In genomic region chr12:21163706-21164105, GRCm38 (mm10) we compare ENCODE assay signal across 18 mouse cellular contexts.
DNase-seq lines count a peak whose midpoint lies in the region; ATAC-seq and TF ChIP-seq lines count a peak whose summit lies in the region.
"Had no signal": no experiment of that assay in that cellular context is flagged by ENCODE, and none has a peak within 500 bp of the region (broad histone marks: within the 10 kb centered on the region; RNA-seq: fewer than 3 reads in every experiment).

No protein-coding gene starts in this region.

- WGBS in intestine, embryonic 14.5 days = 36% methylated on average over 3 of the region's 3 CpGs
- WGBS in intestine, postnatal 0 days = 31% methylated on average over 3 of the region's 3 CpGs
- WGBS in lung, embryonic 16.5 days = 50% methylated on average over 3 of the region's 3 CpGs
- WGBS in kidney, embryonic 15.5 days = 29% methylated on average over 3 of the region's 3 CpGs

- H3K9ac ChIP-seq in intestine, embryonic 14.5 days (ENCODE audit: low read length) = no peak overlapping the region
- no peak overlapping the region for H3K9ac ChIP-seq in intestine, postnatal 0 days (ENCODE audit: low read depth, low read length)
- H3K9ac ChIP-seq in lung, embryonic 16.5 days (ENCODE audit: low read length) = no peak overlapping the region
- no peak overlapping the region for H3K9ac ChIP-seq in kidney, embryonic 15.5 days
- H3K9ac ChIP-seq: forebrain, postnatal 0 days; hindbrain, embryonic 14.5 days; intestine, embryonic 15.5 days had no signal

- no peak for DNase-seq in intestine, embryonic 14.5 days (ENCODE audit: low spot score)
- DNase-seq in lung, adult 18-20 months = no peak
- peak; percentile 50 for DNase-seq in kidney, postnatal 10 days
- no peak for DNase-seq in natural killer cell, adult 2 months (ENCODE audit: low spot score in 2 of 2)
- DNase-seq in spleen, postnatal 10 days (ENCODE audit: low spot score in 2 of 2) = no peak
- DNase-seq: adrenal gland, adult 2 months; cerebellum, adult 8-10 months; forebrain, postnatal 0 days; heart, postnatal 36 days; left cerebral cortex, postnatal 4 days; thymus, postnatal 25 days had no signal

- TF ChIP-seq CTCF in intestine, postnatal 0 days (IDR thresholded peaks at IDR 0.05; ENCODE audit: low read depth) = no peak

- no peak overlapping the region for H3K4me2 ChIP-seq in intestine, embryonic 14.5 days (ENCODE audit: low read length)
- H3K4me2 ChIP-seq in intestine, postnatal 0 days (replicated peaks; ENCODE audit: low read depth) = no peak overlapping the region
- H3K4me2 ChIP-seq in lung, embryonic 16.5 days (ENCODE audit: low read depth, low read length) = no peak overlapping the region
- no peak overlapping the region for H3K4me2 ChIP-seq in kidney, embryonic 15.5 days
- H3K4me2 ChIP-seq: hindbrain, embryonic 14.5 days; intestine, embryonic 15.5 days; liver, embryonic 11.5 days had no signal

- peaks cover 42% of the 10 kb centered on the region for H3K4me1 ChIP-seq in intestine, embryonic 14.5 days (replicated peaks; ENCODE audit: control insufficient read depth, insufficient read depth, low read length)
- H3K4me1 ChIP-seq in intestine, postnatal 0 days (replicated peaks; ENCODE audit: control insufficient read depth, insufficient read depth, low read length) = peaks cover 3% of the 10 kb centered on the region; the same call in 1 of the 2 replicates
- peaks cover 33% of the 10 kb centered on the region for H3K4me1 ChIP-seq in lung, embryonic 16.5 days (replicated peaks; ENCODE audit: control insufficient read depth, insufficient read depth, low read length)
- H3K4me1 ChIP-seq in kidney, embryonic 15.5 days = peaks cover 70% of the 10 kb centered on the region

- ATAC-seq in intestine, embryonic 14.5 days (replicated peaks; ENCODE audit: low FRiP score, low TSS enrichment, low read depth) = no peak
- ATAC-seq in intestine, postnatal 0 days = no peak
- ATAC-seq in lung, embryonic 16.5 days (ENCODE audit: low read depth) = no peak
- ATAC-seq in kidney, embryonic 15.5 days (replicated peaks; ENCODE audit: low FRiP score) = no peak
- ATAC-seq: forebrain, postnatal 0 days; intestine, embryonic 15.5 days had no signal

- peaks cover under 1% of the 10 kb centered on the region; the same call in 1 of the 2 replicates for H3K36me3 ChIP-seq in intestine, embryonic 14.5 days (ENCODE audit: control insufficient read depth, insufficient read depth, low read length)
- no peaks in the 10 kb centered on the region for H3K36me3 ChIP-seq in intestine, postnatal 0 days (ENCODE audit: control insufficient read depth, insufficient read depth)
- no peaks in the 10 kb centered on the region for H3K36me3 ChIP-seq in lung, embryonic 16.5 days (ENCODE audit: control insufficient read depth, insufficient read depth, low read length)
- H3K36me3 ChIP-seq in kidney, embryonic 15.5 days = peaks cover 5% of the 10 kb centered on the region
- H3K36me3 ChIP-seq: intestine, embryonic 15.5 days had no signal

- no peaks in the 10 kb centered on the region for H3K27me3 ChIP-seq in intestine, embryonic 14.5 days (replicated peaks; ENCODE audit: control insufficient read depth, insufficient read depth, low read length)
- H3K27me3 ChIP-seq in intestine, postnatal 0 days (replicated peaks; ENCODE audit: control insufficient read depth, insufficient read depth, low read length) = no peaks in the 10 kb centered on the region
- H3K27me3 ChIP-seq in lung, embryonic 16.5 days (ENCODE audit: control insufficient read depth, insufficient read depth, low read depth, low read length) = no peaks in the 10 kb centered on the region
- no peaks in the 10 kb centered on the region for H3K27me3 ChIP-seq in kidney, embryonic 15.5 days
- H3K27me3 ChIP-seq: intestine, embryonic 15.5 days had no signal

- peak overlapping the region; percentile 47 for H3K27ac ChIP-seq in intestine, embryonic 14.5 days (ENCODE audit: low read depth)
- no peak overlapping the region for H3K27ac ChIP-seq in intestine, postnatal 0 days (ENCODE audit: low read depth, low read length)
- peak overlapping the region; percentile 9; the same call in 1 of the 2 replicates for H3K27ac ChIP-seq in lung, embryonic 16.5 days (ENCODE audit: low read length)
- peak overlapping the region; percentile 55 for H3K27ac ChIP-seq in kidney, embryonic 15.5 days
- H3K27ac ChIP-seq: forebrain, embryonic 10.5 days; hindbrain, embryonic 14.5 days had no signal

- no peak overlapping the region for H3K4me3 ChIP-seq in intestine, embryonic 14.5 days (ENCODE audit: low read depth, low read length)
- H3K4me3 ChIP-seq in intestine, postnatal 0 days (ENCODE audit: low read depth, low read length) = no peak overlapping the region
- H3K4me3 ChIP-seq in lung, embryonic 16.5 days (ENCODE audit: low read length) = no peak overlapping the region
- H3K4me3 ChIP-seq in kidney, embryonic 15.5 days (replicated peaks) = no peak overlapping the region
- H3K4me3 ChIP-seq: forebrain, embryonic 10.5 days; intestine, embryonic 15.5 days had no signal

- no peaks in the 10 kb centered on the region for H3K9me3 ChIP-seq in intestine, embryonic 14.5 days (ENCODE audit: control insufficient read depth, low read length)
- no peaks in the 10 kb centered on the region for H3K9me3 ChIP-seq in intestine, postnatal 0 days (ENCODE audit: control insufficient read depth)
- H3K9me3 ChIP-seq in lung, embryonic 16.5 days (ENCODE audit: control insufficient read depth, low read length) = no peaks in the 10 kb centered on the region
- 0 out of 2 replicates have a peak, but pooled peaks cover 3% of the 10 kb centered on the region for H3K9me3 ChIP-seq in kidney, embryonic 15.5 days (replicated peaks)
- H3K9me3 ChIP-seq: intestine, embryonic 15.5 days had no signal
